Mouse (Mus musculus): ENCODE data around the gene Cmtm7. TPM values are rescaled to one million over a fixed set of nuclear protein-coding genes. Genes with fewer than 3 reads are reported as not detected.

The Cmtm7 gene
- polyA plus RNA-seq (2017; shearing (Covaris generic)), result 100 to 1,000 TPM; 133 to 354 TPM

GRCm38 (mm10) chr9:114781526-114782212 lies at the start of gene Cmtm7:
Cmtm7 (minus strand) TSS chr9:114781856.

GRCm38 (mm10) chr9:114731011-114731755 lies 50.5 kb downstream of the Cmtm7 start, which contains the start of gene Cmtm6:
Cmtm6 (plus strand) TSS chr9:114731116.

Other genes starting within 250 kb of the Cmtm7 start
- gene Trim71, start 217.5 kb downstream of the Cmtm7 start, polyA plus RNA-seq (2017; shearing (Covaris generic)), result under 1 TPM in 1 of 2 experiments, not detected in 1; 0.12 TPM
- 10 to 100 TPM; 48.2 to 51.3 TPM for gene Cnot10, start 141.7 kb downstream of the Cmtm7 start, polyA plus RNA-seq (2017; shearing (Covaris generic))
- 10 to 100 TPM; 68.7 to 72.7 TPM for gene Dync1li1, start 93.1 kb downstream of the Cmtm7 start, polyA plus RNA-seq (2017; shearing (Covaris generic))
- 100 to 1,000 TPM; 169 to 197 TPM for gene Cmtm6, start 50.7 kb downstream of the Cmtm7 start, polyA plus RNA-seq (2017; shearing (Covaris generic))
- under 1 TPM in 1 of 2 experiments, not detected in 1; 0.49 TPM for gene Cmtm8, start 62.3 kb upstream of the Cmtm7 start, polyA plus RNA-seq (2017; shearing (Covaris generic))
- gene Gpd1l, start 152.1 kb upstream of the Cmtm7 start, polyA plus RNA-seq (2017; shearing (Covaris generic)), result 10 to 100 TPM; 29.7 to 40.4 TPM
- gene Osbpl10, start 196.7 kb upstream of the Cmtm7 start, polyA plus RNA-seq (2017; shearing (Covaris generic)), result under 1 TPM in 1 of 2 experiments, not detected in 1; 0.37 TPM
- 1,000 to 10,000 TPM; 1,954 to 3,347 TPM for gene Rps27rt, start 200.9 kb upstream of the Cmtm7 start, polyA plus RNA-seq (2017; shearing (Covaris generic))